Mouse (Mus musculus) neural tube, embryonic 13.5 days (tissue): ENCODE measurements around the gene Mxd4. TPM values are rescaled to one million over a fixed set of nuclear protein-coding genes. Genes with fewer than 3 reads are reported as not detected.

Experiments
- ATAC-seq: fragments of 200-750 bp; cut with Nextera tagmentation; 2 replicates; pipeline ENCODE4 v1.8.0; 2017; ENCODE audit warnings: low read depth, mild to moderate bottlenecking, moderate TSS enrichment, moderate library complexity
- H3K27ac ChIP-seq: fragments of 300-500 bp; sonication (generic); replicated peaks from 2 replicates; pipeline ENCODE4 v1.5.1; 2015; ENCODE audit warnings: moderate library complexity, mild to moderate bottlenecking, inconsistent platforms
- H3K27me3 ChIP-seq: fragments of 300-500 bp; sonication (generic); 2 replicates; pipeline ENCODE4 v1.6.1; 2015; ENCODE audit warnings: mild to moderate bottlenecking, inconsistent platforms
- H3K36me3 ChIP-seq: fragments of 300-500 bp; sonication (generic); 2 replicates; pipeline ENCODE4 v1.6.1; 2015; ENCODE audit warnings: mild to moderate bottlenecking, inconsistent platforms
- H3K4me1 ChIP-seq: fragments of 300-500 bp; sonication (generic); replicated peaks from 2 replicates; pipeline ENCODE4 v1.6.1; 2015; ENCODE audit warnings: inconsistent platforms
- H3K4me2 ChIP-seq: fragments of 300-500 bp; sonication (generic); 2 replicates; pipeline ENCODE4 v1.6.1; 2015; ENCODE audit warnings: inconsistent platforms, mild to moderate bottlenecking, moderate library complexity
- H3K4me3 ChIP-seq: fragments of 300-500 bp; sonication (generic); 2 replicates; pipeline ENCODE4 v1.5.1; 2015; ENCODE audit warnings: mild to moderate bottlenecking, inconsistent platforms
- H3K9ac ChIP-seq: fragments of 300-500 bp; sonication (generic); 2 replicates; pipeline ENCODE4 v1.6.1; 2015; ENCODE audit warnings: moderate library complexity, mild to moderate bottlenecking, inconsistent platforms
- H3K9me3 ChIP-seq: fragments of 300-500 bp; sonication (generic); 2 replicates; pipeline ENCODE4 v1.6.1; 2016; ENCODE audit warnings: inconsistent platforms
- WGBS: fragments of 180-500 bp; shearing (Covaris S2); methylation state at CpG from one replicate; pipeline ENCODE4 v1.1.7; 2015; 5-methylcytosine and 5-hydroxymethylcytosine counted together
- polyA plus RNA-seq: library from polyadenylated mRNA; unstranded; fragments of >200 nt; fragmentation: Nextera tagmentation; extraction: Ambion mirVana; gene quantifications from 2 replicates; pipeline ENCODE4 v1.2.1, GENCODE M21; 2015

Mxd4 gene
- polyA plus RNA-seq, 1 experiment from 2014 or later = 31.6 TPM

- H3K27ac ChIP-seq = no peak overlapping the region
- 0 out of 2 replicates have a peak overlapping the region, but pooled peaks have one; percentile 17 for H3K9ac ChIP-seq
- H3K4me2 ChIP-seq = no peak overlapping the region
- peaks cover 53% of the 10 kb centered on the region for H3K4me1 ChIP-seq
- H3K36me3 ChIP-seq = peaks cover 61% of the 10 kb centered on the region
- no peak overlapping the region for H3K4me3 ChIP-seq
- no peaks in the 10 kb centered on the region for H3K9me3 ChIP-seq
- no peaks in the 10 kb centered on the region for H3K27me3 ChIP-seq
- no peak for ATAC-seq
- WGBS = 67% methylated on average over 5 of the region's 5 CpGs
These were observed 4.2 kb downstream of the Mxd4 start for GRCm38 (mm10) chr5:34183156-34183880.

- peaks cover 69% of the 10 kb centered on the region for H3K36me3 ChIP-seq
- ATAC-seq = no peak
These were observed 5.0 kb downstream of the Mxd4 start for GRCm38 (mm10) chr5:34182486-34182885.

GRCm38 (mm10) chr5:34177821-34178220 is 9.7 kb downstream of the Mxd4 start:
- ATAC-seq = no peak
- Histone ChIP-seq H3K27ac (no peak overlapping the region), H3K4me3 (no peak overlapping the region), H3K9ac (no peak overlapping the region), H3K4me2 (no peak overlapping the region), H3K36me3 (peaks cover 99% of the 10 kb centered on the region), H3K27me3 (no peaks in the 10 kb centered on the region), H3K9me3 (no peaks in the 10 kb centered on the region), H3K4me1 (peaks cover 11% of the 10 kb centered on the region)
- 94% methylated on average over 4 of the region's 4 CpGs for WGBS

More at GRCm38 (mm10) chr5:34182486-34182885, 5.0 kb downstream of the Mxd4 start:
- WGBS = 87% methylated on average over 3 of the region's 3 CpGs
- Histone ChIP-seq H3K4me2 (no peak overlapping the region), H3K27me3 (no peaks in the 10 kb centered on the region), H3K9me3 (no peaks in the 10 kb centered on the region), H3K4me1 (peaks cover 50% of the 10 kb centered on the region), H3K4me3 (no peak overlapping the region), H3K27ac (no peak overlapping the region), H3K9ac (no peak overlapping the region)

GRCm38 (mm10) chr5:34177091-34177490 is 10.4 kb downstream of the Mxd4 start:
- Histone ChIP-seq H3K9ac (no peak overlapping the region), H3K9me3 (no peaks in the 10 kb centered on the region), H3K4me3 (no peak overlapping the region), H3K27me3 (no peaks in the 10 kb centered on the region), H3K27ac (no peak overlapping the region), H3K4me2 (no peak overlapping the region), H3K4me1 (0 out of 2 replicates have a peak, but pooled peaks cover 3% of the 10 kb centered on the region), H3K36me3 (peaks cover 97% of the 10 kb centered on the region)
- WGBS = 98% methylated on average over 2 of the region's 2 CpGs
- ATAC-seq = no peak

- H3K9ac ChIP-seq = no peak overlapping the region
- WGBS = 72% methylated on average over 10 of the region's 10 CpGs
- no peak overlapping the region for H3K4me3 ChIP-seq
- ATAC-seq = no peak
- peaks cover 93% of the 10 kb centered on the region for H3K36me3 ChIP-seq
- H3K27me3 ChIP-seq = no peaks in the 10 kb centered on the region
- H3K4me2 ChIP-seq = no peak overlapping the region
- H3K27ac ChIP-seq = no peak overlapping the region
- no peaks in the 10 kb centered on the region for H3K4me1 ChIP-seq
- H3K9me3 ChIP-seq = no peaks in the 10 kb centered on the region
These were observed 10.8 kb downstream of the Mxd4 start for GRCm38 (mm10) chr5:34176691-34177090.

- H3K36me3 ChIP-seq = peaks cover 80% of the 10 kb centered on the region
- no peaks in the 10 kb centered on the region for H3K9me3 ChIP-seq
- H3K4me1 ChIP-seq = peaks cover 4% of the 10 kb centered on the region; the same call in 1 of the 2 replicates
- H3K27me3 ChIP-seq = no peaks in the 10 kb centered on the region
- ATAC-seq = no peak
- no peak overlapping the region for H3K9ac ChIP-seq
- no peak overlapping the region for H3K4me2 ChIP-seq
- no peak overlapping the region for H3K27ac ChIP-seq
- 21% methylated on average over 5 of the region's 5 CpGs for WGBS
- H3K4me3 ChIP-seq = no peak overlapping the region
These were observed 12.2 kb downstream of the Mxd4 start for GRCm38 (mm10) chr5:34175403-34175694.

GRCm38 (mm10) chr5:34174550-34175402 is 12.7 kb downstream of the Mxd4 start:
- H3K9ac ChIP-seq = no peak overlapping the region
- peaks cover 10% of the 10 kb centered on the region for H3K4me1 ChIP-seq
- H3K4me3 ChIP-seq = no peak overlapping the region
- 60% methylated on average over 5 of the region's 5 CpGs for WGBS
- H3K36me3 ChIP-seq = peaks cover 74% of the 10 kb centered on the region
- no peak for ATAC-seq
- no peaks in the 10 kb centered on the region for H3K9me3 ChIP-seq
- no peak overlapping the region for H3K27ac ChIP-seq
- H3K27me3 ChIP-seq = no peaks in the 10 kb centered on the region
- H3K4me2 ChIP-seq = no peak overlapping the region

GRCm38 (mm10) chr5:34174021-34174420 is 13.5 kb downstream of the Mxd4 start:
- no peaks in the 10 kb centered on the region for H3K9me3 ChIP-seq
- no peaks in the 10 kb centered on the region for H3K27me3 ChIP-seq
- 90% methylated on average over 2 of the region's 2 CpGs for WGBS
- no peak overlapping the region for H3K4me3 ChIP-seq
- no peak overlapping the region for H3K4me2 ChIP-seq
- peaks cover 67% of the 10 kb centered on the region for H3K36me3 ChIP-seq
- H3K27ac ChIP-seq = no peak overlapping the region
- H3K4me1 ChIP-seq = peaks cover 12% of the 10 kb centered on the region
- H3K9ac ChIP-seq = no peak overlapping the region
- ATAC-seq = no peak

GRCm38 (mm10) chr5:34170726-34171125 is 16.8 kb downstream of the Mxd4 start:
- Histone ChIP-seq H3K27me3 (no peaks in the 10 kb centered on the region), H3K36me3 (peaks cover 34% of the 10 kb centered on the region), H3K4me1 (peaks cover 31% of the 10 kb centered on the region), H3K4me3 (no peak overlapping the region), H3K9me3 (no peaks in the 10 kb centered on the region), H3K4me2 (no peak overlapping the region), H3K27ac (peak overlapping the region; percentile 18), H3K9ac (no peak overlapping the region)
- WGBS = 76% methylated on average over 4 of the region's 4 CpGs
- ATAC-seq = no peak

- Histone ChIP-seq H3K4me3 (peak overlapping the region; percentile 78), H3K27me3 (no peaks in the 10 kb centered on the region), H3K9me3 (no peaks in the 10 kb centered on the region), H3K27ac (peak overlapping the region; percentile 91), H3K4me2 (peak overlapping the region; percentile 72), H3K9ac (peak overlapping the region; percentile 67), H3K36me3 (peaks cover 26% of the 10 kb centered on the region), H3K4me1 (peaks cover 37% of the 10 kb centered on the region)
- WGBS = 86% methylated on average over 3 of the region's 3 CpGs
- no peak for ATAC-seq
These were observed 17.6 kb downstream of the Mxd4 start for GRCm38 (mm10) chr5:34169954-34170353.

- Histone ChIP-seq H3K27ac (peak within 1 kb of the TSS; percentile 91), H3K4me3 (peak within 1 kb of the TSS; percentile 78), H3K27me3 (no peaks in the 10 kb centered on the region), H3K9me3 (no peaks in the 10 kb centered on the region), H3K36me3 (peaks cover 25% of the 10 kb centered on the region), H3K4me2 (peak within 1 kb of the TSS; percentile 72), H3K4me1 (peaks cover 44% of the 10 kb centered on the region), H3K9ac (peak within 1 kb of the TSS; percentile 90)
- under 1% methylated on average over 57 of the region's 57 CpGs for WGBS
- ATAC-seq = peak; percentile 100
These were observed 18.3 kb downstream of the Mxd4 start, which contains the start of the genes Poln and Haus3 for GRCm38 (mm10) chr5:34168950-34169891. TSS of gene Poln (minus strand) at chr5:34169448. TSS of gene Haus3 (minus strand) at chr5:34169527.
